Mouse (Mus musculus): ENCODE measurements around the gene Susd2.
A peak's percentile ranks its signal among the peaks of the same experiment; 100 is the strongest.

The Susd2 gene

DNA sequence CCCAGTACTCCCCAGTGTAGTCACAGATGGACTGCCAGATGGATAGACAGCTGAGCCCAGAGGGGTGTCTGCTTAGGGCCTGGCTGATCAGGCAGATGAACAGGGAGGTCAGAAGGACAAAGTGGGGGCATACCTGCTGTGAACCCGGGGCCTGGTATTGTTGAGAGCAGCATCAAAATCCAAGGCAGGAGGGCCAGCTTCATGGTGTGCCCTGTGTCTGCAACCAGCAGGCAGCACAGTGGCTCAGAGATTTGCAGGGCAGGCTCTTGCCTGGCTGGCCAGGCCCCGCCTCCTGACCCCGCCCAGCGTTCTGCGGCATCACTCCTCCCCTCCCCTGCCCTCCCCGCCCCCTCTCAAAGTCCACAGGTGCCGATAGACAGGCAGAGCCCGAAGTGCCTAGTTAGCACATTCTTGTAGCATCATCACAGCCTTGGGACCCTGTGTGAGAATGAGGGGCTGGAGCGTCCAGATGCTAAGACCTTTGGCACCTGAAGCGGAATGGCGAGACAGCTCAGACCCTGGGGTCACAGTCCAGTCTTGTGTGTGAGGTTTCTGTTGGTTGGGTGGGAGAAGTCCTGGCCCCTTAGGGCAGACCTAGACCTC is at the start of gene Susd2:
Gene Susd2, minus strand, starts transcription at position 268 of the 603 bp plus-strand sequence.
- no peak for DNase-seq (ENCODE audit: low spot score in 2 of 2)

DNA sequence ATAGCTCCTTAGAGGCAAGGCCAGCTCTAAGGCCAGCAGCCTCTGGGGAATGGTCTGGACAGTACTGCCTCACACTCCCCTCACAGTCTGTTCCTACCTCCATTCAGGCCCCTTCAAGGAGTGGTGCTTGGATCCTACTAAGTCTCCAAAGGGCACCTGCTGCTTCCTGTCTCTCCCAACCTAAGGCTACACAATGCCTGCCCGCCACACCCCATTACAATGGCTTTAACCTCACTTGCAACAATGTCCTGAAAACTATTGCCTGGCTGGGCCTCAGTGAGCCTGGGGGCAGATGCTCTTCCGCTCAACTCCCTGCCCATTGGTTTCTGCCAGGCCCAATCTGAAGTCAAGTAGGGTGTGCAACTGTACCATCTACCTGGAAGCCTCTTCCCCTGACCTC is 44.8 kb upstream of the Susd2 start:
- no peak for DNase-seq (ENCODE audit: low spot score in 2 of 2)

DNA sequence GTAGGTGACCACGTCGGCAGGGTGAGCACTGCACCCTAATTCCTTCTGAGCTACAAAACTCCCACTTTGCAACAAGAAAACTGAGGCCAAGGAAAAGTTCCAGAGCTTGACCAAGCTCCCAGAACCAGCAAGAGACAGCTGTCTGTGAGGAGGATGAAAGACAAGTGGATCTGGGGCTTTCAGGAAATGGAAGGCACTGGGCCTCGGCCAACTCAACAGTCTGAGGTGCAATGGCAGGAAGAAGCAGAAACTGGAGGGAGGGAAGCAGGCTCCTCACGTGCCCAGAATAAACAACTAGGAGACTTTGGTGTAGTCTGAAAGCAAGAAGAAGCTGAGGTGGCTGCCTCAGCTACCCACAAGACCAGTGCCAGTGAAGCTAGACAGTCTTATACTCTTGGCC is 42.9 kb upstream of the Susd2 start:
- DNase-seq (ENCODE audit: low spot score in 2 of 2): no peak

DNA sequence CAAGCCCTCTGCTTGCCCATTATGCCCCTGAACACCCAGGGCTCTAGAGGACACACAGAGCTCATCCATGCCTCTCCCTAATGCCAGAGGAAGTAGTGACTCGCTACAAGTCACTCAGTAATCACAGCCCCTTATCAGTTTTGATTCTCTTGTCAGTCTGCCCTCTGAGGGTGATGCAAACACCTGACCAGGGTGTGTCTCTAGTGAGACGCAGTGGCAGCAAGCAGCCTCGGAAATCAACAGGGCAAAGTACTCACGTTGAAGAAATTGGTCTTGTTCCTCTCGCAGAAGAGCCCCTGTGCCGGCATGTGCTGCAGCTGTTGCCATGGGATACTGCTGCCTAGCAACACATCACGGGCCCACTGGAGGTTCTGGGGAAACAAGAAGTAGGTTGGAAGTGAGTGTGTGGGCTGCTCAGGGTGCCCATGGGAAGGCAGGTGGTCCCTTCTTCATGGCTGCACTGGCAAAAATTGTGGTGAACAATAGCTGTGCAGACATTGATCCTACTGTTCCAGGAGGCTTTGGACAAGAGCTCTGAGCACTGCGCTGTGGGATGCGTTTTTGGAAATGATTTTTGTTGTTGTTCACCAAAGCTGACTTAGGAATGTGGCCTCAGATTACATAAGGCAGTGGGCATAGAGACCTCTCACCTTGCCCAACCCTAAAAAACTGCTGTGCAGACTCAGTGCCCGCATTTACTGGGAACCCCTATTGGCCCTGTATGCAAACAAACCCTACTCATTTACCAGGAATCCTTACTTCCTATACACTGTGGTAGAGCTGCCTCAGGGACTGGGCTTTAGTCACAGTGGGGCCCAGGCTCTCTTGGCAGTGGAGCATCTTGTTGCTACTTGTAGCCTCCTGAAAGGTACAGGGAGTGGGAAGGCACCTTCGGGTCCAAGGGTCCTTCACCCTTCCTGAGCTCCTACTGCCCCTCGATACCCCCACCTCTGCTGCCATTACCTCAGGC is 40.5 kb upstream of the Susd2 start:
- peak; percentile 63 to 75 for DNase-seq (ENCODE audit: low spot score in 2 of 2)

DNA sequence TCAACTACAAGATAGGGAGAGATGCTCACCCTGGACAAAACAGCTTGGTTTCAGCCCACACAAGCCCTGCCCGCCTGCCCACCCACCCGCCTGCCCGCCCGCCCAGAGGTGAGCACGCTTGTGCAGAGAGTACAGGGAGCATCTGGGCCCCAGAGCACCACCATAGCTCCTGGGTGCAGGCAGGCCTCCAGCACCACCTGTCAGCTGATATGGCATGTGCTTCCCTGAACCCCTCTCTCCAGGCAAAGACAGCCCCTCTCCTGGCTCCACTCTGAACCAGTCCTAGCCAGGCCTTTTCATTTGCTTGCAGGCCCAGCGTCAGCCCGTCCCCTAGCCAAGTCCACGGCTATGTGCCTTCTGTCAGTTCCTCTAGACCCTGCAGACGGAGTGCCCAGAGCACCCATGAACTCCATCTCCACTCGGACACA is 36.8 kb upstream of the Susd2 start:
- no peak for DNase-seq (ENCODE audit: low spot score in 2 of 2)

DNA sequence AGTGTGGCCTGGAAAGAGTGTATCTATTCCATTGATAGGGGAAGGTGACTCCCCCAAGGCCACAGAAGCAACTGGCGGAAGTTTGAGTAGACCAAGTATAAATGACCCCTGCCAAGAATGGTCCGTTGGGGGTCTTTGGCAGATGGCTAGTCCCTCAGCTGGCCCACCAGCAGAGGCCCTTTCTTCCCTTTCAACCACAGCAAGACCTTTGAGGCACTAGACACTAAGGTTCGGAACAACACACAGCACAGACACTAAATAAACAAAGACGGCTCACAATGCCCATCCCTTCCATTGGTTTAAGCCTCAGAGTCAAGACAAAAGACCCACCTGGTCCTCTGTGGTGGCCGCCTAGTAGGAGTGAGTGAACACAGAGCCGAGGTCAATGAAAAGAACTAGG is 35.4 kb upstream of the Susd2 start:
- no peak for DNase-seq (ENCODE audit: low spot score in 2 of 2)

DNA sequence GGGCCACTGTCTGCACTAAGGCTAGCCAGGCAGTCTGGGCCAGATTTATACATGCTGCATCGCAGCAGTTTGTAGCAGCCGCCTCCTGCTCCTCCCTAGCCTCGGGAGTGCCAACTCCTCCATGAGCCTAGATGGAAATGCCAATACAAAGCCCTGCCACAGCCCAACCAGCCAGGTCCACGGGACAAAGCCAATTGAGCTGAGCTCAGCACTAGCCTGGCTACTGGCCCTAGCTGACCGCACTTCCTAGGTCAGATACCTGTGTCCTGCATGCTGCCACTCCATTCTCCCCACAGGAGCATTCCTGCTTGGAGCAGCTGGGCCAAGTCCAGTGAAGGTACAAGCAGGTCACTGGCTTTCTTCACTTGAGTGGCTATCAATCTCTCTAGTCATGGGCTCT is 34.2 kb upstream of the Susd2 start:
- DNase-seq (ENCODE audit: low spot score in 2 of 2): no peak

DNA sequence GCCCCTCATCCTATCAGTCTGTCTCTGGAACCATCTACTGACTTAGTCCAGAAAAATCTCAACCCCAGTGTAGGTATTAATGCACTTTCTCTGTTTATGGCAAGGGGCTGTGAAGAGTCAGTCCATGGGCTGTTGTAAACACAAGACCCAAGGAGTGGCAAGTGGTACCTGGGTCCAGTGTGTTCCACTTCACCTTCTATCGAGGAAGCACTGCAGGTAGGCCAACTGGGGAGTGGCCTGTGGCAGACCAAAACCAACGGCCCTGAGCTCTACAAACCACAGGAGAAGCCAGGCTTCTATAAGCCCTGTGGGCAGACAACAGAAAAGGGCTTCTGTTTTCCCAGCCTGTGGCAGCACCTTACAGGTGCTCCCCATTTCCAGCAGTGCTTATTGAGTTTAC is 33.8 kb upstream of the Susd2 start:
- no peak for DNase-seq (ENCODE audit: low spot score in 2 of 2)

DNA sequence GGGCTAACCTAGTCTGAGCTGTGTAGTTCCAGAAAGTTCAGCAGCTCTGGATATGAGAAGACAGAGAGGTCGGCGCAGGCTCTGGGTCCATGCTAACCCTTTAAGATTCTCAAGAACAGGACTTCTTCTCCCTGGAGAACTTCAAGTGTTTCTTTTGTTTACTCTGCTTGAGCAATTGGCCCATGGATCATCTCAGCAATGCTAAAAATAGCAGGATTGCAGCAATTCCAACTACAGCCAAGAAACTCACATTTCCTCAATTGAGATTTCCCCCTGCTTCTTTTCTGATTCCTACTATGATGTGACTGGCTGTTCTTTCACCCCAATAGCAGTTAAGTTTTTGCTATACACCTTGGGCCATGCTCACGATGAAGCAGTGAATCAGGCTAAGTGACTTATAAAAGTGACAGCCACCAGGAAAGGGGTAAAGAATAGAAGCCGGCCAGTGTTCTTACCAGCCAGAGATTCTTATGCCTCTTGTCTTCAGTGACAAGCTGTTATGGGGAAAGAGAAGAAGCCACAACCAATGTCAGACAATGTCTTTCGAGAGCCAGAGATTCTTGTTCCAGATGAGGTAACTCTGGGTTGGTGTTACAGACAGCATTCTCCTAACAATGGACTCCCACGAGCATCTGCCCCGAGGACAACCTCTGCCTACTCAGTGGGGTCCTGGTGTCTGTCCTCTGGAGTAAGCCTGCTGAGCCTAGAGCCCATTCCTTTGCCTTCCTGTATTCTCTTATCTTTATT is 33.2 kb upstream of the Susd2 start:
- DNase-seq (ENCODE audit: low spot score in 2 of 2): no peak

DNA sequence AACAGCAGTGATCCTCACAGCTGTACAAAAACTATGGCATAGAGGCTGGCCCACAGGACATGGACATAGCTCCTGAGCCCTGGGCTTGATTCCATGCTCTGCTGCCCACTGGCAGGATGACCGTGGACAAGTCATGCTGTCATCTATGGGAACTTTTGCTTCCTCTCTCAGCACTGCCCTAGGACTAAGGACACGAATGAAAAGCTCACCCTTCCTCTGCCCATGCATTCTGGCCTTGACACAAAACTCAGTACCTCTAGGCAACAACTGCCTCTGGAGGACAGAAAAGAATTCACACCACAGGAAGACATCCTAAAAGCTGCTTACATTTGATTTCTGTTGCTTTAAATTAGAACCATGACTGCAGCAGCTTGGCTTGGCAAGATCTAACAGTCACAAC is 32.5 kb upstream of the Susd2 start:
- DNase-seq (ENCODE audit: low spot score in 2 of 2): no peak

DNA sequence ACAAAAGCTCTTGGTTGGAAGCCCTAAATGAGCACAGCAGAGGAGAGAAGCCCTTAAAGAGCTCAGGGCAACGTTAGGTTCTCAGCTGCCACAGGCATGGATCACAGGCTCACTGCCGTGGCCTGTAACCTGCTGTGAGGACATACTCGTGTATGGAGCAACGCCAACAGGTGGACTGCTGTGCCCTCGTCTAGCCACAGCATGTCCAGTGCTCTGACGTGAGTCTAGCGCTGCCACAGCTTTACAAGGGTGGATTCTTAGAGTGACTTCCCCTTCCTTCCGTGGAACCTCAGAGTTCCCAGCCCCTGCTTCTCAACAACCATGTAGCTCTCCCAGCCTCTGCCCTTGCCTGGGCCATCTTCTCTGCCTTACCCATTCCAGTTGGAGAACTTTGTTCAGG is 31.8 kb upstream of the Susd2 start:
- no peak for DNase-seq (ENCODE audit: low spot score in 2 of 2)

DNA sequence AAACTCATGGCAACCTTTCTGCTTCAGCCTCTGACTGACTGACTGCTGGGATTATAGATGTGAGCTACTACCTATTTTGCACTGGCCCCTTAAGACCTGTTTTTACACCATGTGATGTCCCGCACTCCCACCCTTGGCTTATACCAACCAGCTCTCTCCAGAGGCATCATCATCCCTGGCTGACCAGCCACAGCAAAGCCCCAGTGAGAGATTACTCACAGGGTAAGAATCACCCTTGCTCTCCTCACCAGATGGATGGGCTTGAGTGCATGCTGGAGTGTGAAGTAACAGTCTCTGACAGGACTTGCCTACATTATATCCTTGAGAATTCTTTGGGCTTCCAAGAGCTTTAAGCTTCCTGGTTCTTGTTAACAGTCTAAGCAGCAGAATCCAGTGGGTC is 26.1 kb upstream of the Susd2 start:
- no peak for DNase-seq (ENCODE audit: low spot score in 2 of 2)

DNA sequence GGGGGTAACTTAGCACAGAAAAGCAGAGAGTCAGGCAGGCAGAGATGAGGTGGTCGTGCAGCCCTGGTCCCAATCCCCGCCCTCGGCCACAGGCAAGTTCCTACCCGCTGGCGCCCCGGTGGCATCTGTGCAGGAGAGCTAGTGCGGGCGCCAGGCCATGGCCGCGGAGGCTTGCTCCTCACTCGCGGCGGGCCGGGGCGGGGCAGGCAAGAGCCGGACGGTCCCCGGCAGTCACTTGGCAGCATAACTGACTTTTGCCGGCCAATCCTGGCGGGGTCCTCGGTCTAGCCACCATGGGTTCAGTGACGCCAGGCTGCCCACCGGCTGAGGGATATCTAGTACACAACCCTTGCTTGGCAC is 24.1 kb upstream of the Susd2 start:
- DNase-seq (ENCODE audit: low spot score in 2 of 2): peak in 1 of 2 experiments; percentile 36

DNA sequence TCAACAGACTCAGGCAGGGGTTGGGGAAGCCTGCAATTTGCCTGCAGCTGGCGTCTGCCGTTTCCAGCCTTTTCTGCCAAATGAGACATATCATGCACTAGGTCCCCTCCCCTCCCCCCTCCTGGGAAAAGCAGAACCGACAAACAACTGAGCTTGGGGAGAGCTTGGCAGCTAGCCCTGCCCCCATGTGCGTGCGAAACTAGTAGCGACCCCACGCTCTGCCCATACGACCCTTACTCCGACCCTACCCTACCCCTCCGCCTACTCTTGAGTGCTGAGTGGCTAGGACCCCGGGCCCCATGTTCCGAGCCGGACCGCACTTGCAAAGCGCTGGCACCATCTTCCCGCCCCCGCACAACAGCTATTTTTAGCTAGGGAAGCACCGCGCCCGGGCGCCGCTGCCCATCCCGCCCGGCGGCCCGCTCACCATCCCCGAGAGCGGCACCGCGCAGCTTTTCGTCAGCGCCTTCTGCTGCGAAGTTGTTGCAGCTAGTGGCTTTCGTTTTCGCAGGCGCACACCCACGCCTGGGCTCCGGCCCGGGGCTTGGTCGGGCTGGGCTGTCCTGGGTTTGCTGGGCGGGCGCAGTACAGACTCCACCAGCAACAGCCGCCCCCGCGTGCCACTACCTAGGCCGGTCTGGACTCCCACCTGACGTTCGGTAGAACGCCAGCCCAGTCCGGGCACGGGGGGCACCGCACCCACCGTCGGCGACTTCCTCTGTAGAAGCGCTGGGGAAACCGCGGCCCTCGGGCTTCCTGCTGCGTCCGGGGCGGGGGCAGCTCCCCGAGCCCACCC is 23.5 kb upstream of the Susd2 start:
- DNase-seq (ENCODE audit: low spot score in 2 of 2): peak; percentile 52 to 69

DNA sequence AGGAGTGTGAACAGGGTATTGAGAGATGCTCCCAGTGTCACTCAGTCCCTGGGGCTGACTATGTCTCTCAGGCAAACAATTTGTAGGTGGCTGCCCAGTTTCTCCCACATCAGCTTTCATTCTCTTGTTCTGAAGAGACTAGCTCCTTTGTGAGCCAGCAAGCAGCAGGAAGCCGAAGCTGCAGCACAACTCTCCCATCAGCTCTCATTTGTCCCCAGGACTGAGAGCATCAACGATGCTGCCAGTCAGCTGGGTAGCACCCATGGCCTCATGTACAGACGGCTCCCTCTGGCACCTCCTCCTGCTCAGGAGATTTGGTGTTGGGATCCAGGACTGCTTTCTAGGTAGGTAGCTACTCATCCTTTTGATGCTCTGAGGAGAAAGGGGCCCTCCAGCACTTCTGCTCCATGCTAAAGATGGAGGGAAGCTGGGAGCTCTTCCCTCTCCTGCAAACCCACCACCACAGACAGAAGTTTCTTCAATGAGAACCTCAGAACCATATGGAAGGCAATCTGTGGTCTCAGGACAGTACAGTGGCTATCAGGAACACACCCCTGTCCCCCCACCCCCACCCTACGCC is 22.7 kb upstream of the Susd2 start:
- DNase-seq (ENCODE audit: low spot score in 2 of 2): no peak

DNA sequence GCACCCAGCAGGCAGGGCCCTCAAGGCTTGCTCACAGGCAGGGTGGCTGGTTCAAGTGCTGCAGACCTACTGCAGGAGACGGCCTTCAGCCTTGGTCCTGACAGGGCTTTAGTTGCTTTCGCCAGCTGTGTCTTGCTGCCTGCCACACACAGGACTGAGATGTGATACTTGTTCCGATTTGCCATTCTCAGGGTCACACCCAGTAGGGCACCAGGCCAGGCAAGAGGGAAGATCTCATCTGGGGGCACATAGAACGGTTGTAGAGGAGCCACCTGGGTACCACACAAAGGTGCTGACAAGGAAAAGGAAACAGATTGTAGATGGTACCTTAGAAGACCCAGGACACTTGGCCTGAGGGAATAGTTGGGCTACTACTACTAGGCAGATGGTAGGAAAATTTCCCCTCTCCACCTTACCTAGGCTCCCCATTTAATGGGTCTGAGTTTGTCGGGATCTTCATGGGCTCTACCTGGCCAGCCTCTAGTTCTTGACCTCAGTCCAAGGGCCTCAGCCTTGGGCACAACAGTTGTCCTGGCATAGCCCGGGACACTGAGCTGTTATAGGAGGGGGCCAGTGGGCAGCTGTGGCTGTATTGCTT is 21.0 kb upstream of the Susd2 start:
- DNase-seq (ENCODE audit: low spot score in 2 of 2): no peak

DNA sequence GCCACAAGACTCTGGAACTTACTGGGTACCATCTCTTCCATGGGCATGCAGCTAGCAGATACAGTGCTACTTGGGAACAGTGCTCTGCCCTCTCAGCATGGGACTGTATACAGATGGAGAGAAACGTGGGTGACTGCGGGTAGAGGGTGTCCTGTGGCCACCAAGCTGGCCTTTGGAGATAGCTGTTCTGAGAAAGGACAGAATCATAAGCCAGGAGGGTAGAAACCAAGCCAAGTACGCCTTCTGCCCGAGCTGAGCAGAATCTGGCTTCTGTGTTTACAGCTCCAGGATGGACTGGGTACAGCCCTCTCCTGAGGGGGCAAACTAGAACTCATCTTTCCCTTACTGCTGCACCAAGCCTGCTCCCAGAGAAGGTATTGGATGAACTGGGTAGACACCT is 18.8 kb upstream of the Susd2 start:
- no peak for DNase-seq (ENCODE audit: low spot score in 2 of 2)

DNA sequence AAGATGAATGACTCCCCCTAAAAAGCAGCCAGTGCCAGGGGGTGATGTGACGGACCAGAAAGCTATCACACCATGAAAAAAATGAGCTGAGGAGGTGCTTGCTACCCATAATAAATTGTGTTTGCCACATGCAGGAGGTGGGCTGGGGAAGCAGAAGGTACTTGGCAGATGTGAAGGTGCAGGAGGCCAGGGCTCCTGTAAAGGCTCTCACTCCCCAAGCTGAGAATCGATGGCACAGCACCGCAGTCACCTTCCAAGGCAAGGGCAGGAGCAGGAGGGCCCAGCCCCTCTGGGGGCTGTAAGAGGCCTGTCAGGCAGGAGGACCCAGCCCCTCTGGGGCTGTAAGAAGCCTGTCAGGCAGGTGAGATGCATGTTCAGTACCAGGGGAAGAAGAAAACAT is 18.1 kb upstream of the Susd2 start:
- no peak for DNase-seq (ENCODE audit: low spot score in 2 of 2)

DNA sequence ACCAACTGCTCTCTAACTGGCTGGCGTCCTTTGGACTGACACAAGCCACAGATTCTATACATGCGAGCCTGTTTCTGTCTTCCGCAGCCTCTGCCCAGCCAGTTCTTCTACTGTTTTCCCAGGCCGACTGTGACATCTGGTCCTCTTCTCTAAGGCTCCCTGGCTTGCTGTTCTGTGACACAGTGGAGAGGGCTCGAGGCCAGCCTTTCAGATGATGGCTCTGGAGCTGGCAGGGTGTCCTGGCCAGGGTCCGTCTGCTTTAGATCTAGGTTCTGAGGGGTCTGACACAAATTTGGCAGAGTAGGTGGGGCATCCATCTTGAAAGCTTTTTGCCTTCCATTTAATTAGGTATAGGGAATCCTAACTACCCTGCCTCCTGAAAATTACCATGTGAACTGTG is 17.6 kb upstream of the Susd2 start:
- no peak for DNase-seq (ENCODE audit: low spot score in 2 of 2)

DNA sequence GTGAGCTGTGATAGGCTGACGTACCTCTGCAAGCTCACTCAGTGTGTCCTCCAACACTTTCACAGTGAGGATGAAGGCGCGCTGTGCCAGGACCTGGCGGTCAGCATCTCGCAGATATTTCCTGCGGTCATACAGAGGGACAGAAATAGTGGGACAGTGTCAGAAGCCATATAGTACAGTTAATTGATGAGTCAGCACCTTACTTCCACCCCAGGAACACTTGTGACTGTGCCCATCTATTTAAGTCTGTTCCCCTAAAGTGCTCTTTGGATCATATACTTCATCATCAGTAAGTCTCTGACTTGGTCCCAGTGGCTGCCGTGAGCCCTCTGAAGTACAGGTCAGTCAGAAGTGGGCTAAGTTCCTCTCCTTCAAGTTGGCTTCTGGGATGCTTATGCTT is 14.0 kb upstream of the Susd2 start:
- no peak for DNase-seq (ENCODE audit: low spot score in 2 of 2)

DNA sequence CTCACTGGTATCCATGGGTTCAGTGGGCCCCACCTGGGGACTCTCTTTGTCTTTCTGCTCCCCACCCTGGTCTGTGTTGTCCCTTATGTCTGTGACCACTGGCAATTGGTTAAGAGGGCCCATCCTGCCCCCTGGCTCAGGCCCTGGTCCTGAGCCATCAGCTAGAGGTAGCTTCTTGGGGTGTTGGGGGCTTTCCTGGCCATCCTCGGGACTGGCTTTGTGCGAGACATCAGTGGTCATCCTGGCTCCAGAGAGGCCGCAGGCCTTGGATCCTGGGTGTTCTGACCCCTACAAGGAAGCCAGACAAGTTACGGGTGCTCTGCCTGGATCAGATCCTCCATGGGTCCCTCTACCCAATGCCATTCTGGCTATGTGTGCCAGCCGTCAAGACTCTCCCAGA is 13.4 kb upstream of the Susd2 start:
- DNase-seq (ENCODE audit: low spot score in 2 of 2): no peak
